Mouse (Mus musculus) frontal cortex, adult 2 months (tissue): ENCODE measurements at regions not wholly inside any gene's neighbourhood (a gene's known extent, or its start where the extent isn't known, plus 50 kb on each side); places are given as distances from the start of the nearest gene placed in this dataset.

ENCODE experiments used
- DNase-seq, 2 experiments: peaks; one replicate each; pipeline ENCODE4 v3.0.0; 2022; ENCODE audit warnings: low spot score in 1 of 2; ENCODE audit errors: extremely low spot score in 1 of 2

DNA sequence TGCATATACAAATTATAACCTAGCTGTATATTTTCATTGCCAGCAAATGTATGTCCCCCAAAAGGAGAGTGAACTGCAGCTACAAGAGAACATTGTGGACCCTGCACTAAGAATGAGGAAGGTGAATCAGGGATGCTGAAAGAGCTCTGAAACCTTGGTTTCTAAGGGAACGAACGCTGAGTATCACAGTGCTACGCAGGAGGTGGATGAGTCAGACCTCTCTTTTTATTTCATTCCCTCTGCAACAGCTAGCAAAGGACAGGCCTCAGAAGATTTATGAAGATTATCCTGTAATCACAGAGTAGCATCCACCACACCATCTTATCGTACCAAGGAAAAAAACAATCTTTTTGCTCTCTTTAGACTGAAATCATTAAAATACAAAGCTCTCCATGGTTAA lies 50.2 kb upstream of the Ube3a start:
- peak; percentile 40 to 75 for DNase-seq
